Mouse (Mus musculus) liver, postnatal 0 days (tissue): ENCODE measurements around the gene Ccdc88c.

Experiments used
- CTCF ChIP-seq: sonication (generic); IDR thresholded peaks from 2 replicates; pipeline ENCODE4 v1.5.1; 2016; ENCODE audit warnings: antibody characterized with exemption, low read depth
- EP300 ChIP-seq: IDR thresholded peaks from 2 replicates; pipeline ENCODE4 v1.6.1; 2016; ENCODE audit warnings: antibody characterized with exemption, low read depth, mild to moderate bottlenecking

GRCm38 (mm10) chr12:100958006-100958405 lies 70.8 kb downstream of the Ccdc88c start:
- peak; percentile 100 for TF ChIP-seq CTCF
- no peak for TF ChIP-seq EP300
